Mouse (Mus musculus): ENCODE data around the gene Npcd.

Gene Npcd

GRCm38 (mm10) chr15:79834130-79834880, at the start of gene Npcd, which contains the start of gene Cbx6:
Npcd (minus strand) TSS chr15:79834237.
Cbx6 (minus strand) TSS chr15:79834688.
- no peak for DNase-seq (ENCODE audit: low read depth, low spot score)

- DNase-seq (ENCODE audit: low read depth, low spot score) = peak; percentile 35
Observed at GRCm38 (mm10) chr15:79883352-79883822, 49.4 kb upstream of the Npcd start.

GRCm38 (mm10) chr15:79882623-79883267, 48.7 kb upstream of the Npcd start:
- no peak for DNase-seq (ENCODE audit: low read depth, low spot score)

GRCm38 (mm10) chr15:79880477-79880876, 46.4 kb upstream of the Npcd start:
- no peak for DNase-seq (ENCODE audit: low read depth, low spot score)

- no peak for DNase-seq (ENCODE audit: low read depth, low spot score)
Observed at GRCm38 (mm10) chr15:79879319-79879718, 45.3 kb upstream of the Npcd start.

- no peak for DNase-seq (ENCODE audit: low read depth, low spot score)
Observed at GRCm38 (mm10) chr15:79878725-79879136, 44.7 kb upstream of the Npcd start.

GRCm38 (mm10) chr15:79875261-79875995, 41.4 kb upstream of the Npcd start:
- DNase-seq (ENCODE audit: low read depth, low spot score) = no peak

- DNase-seq (ENCODE audit: low read depth, low spot score) = no peak
Observed at GRCm38 (mm10) chr15:79873995-79874394, 40.0 kb upstream of the Npcd start.

- no peak for DNase-seq (ENCODE audit: low read depth, low spot score)
Observed at GRCm38 (mm10) chr15:79873545-79873944, 39.5 kb upstream of the Npcd start.

GRCm38 (mm10) chr15:79867260-79868002, 33.4 kb upstream of the Npcd start:
- DNase-seq (ENCODE audit: low read depth, low spot score) = no peak

GRCm38 (mm10) chr15:79859821-79860220, 25.8 kb upstream of the Npcd start:
- no peak for DNase-seq (ENCODE audit: low read depth, low spot score)

- DNase-seq (ENCODE audit: low read depth, low spot score) = no peak
Observed at GRCm38 (mm10) chr15:79858979-79859378, 24.9 kb upstream of the Npcd start.

GRCm38 (mm10) chr15:79850143-79850542, 16.1 kb upstream of the Npcd start:
- DNase-seq (ENCODE audit: low read depth, low spot score) = no peak

- no peak for DNase-seq (ENCODE audit: low read depth, low spot score)
Observed at GRCm38 (mm10) chr15:79847100-79847499, 13.1 kb upstream of the Npcd start.

GRCm38 (mm10) chr15:79845986-79846385, 11.9 kb upstream of the Npcd start:
- no peak for DNase-seq (ENCODE audit: low read depth, low spot score)

GRCm38 (mm10) chr15:79842985-79843384, 8.9 kb upstream of the Npcd start:
- DNase-seq (ENCODE audit: low read depth, low spot score) = no peak

GRCm38 (mm10) chr15:79840281-79840680, 6.2 kb upstream of the Npcd start:
- no peak for DNase-seq (ENCODE audit: low read depth, low spot score)

- no peak for DNase-seq (ENCODE audit: low read depth, low spot score)
Observed at GRCm38 (mm10) chr15:79834881-79835260, 834 bp upstream of the Npcd start.

GRCm38 (mm10) chr15:79833251-79834050, 586 bp downstream of the Npcd start:
- DNase-seq (ENCODE audit: low read depth, low spot score) = no peak

- peak; percentile 46 for DNase-seq (ENCODE audit: low read depth, low spot score)
Observed at GRCm38 (mm10) chr15:79832064-79832900, 1.8 kb downstream of the Npcd start.
